Mouse (Mus musculus): ENCODE data around the gene Rab8b.

DNA sequence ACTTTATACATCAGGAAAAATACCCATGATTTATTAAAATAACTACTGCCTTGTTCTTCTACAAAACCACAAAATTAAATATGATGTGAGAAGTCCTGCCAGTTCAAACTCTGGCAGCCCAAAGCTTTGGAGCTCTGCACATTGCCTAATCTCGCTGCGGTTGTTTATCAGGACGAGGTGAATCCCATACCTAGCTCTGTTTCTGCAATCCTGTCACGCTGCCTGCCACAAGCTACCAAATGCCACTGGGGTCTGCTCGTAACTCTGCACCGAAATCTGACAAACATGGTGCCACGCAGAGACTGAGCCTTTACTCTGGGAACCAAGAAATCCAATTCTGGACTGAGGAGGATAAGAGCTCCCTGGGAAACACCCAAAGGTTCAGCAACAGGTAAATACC is 9.6 kb downstream of the Rab8b start:
- no peak for TF ChIP-seq CTCF (IDR thresholded peaks at IDR 0.05; ENCODE audit: extremely low read depth, insufficient read length, insufficient replicate concordance, low read depth, low read length)
- no peak for TF ChIP-seq POLR2A (IDR thresholded peaks at IDR 0.05; ENCODE audit: low read depth, low read length)
